Mouse (Mus musculus): ENCODE data around the gene Fat3.
A peak's percentile ranks its signal among the peaks of the same experiment; 100 is the strongest.

Fat3 gene

DNA sequence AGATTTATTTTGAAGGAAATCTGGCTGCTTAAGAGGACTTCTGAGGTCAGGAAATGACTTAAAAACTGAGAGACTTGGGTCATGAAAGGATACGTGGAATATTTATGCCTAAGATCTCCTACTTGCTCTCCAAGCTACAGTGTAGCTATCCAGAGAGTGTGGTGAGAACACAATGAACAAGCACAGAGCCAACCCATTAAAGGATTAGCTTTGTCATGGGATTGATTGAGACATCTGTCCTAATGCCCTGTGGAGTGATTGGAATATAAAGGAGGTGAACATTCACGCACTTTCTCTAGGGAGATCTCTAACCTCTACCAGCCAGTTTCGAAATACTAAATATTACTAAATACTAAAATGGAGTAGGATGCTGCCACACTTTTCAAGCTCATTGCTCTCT lies 556.9 kb downstream of the Fat3 start:
- DNase-seq (ENCODE audit: low spot score): no peak

DNA sequence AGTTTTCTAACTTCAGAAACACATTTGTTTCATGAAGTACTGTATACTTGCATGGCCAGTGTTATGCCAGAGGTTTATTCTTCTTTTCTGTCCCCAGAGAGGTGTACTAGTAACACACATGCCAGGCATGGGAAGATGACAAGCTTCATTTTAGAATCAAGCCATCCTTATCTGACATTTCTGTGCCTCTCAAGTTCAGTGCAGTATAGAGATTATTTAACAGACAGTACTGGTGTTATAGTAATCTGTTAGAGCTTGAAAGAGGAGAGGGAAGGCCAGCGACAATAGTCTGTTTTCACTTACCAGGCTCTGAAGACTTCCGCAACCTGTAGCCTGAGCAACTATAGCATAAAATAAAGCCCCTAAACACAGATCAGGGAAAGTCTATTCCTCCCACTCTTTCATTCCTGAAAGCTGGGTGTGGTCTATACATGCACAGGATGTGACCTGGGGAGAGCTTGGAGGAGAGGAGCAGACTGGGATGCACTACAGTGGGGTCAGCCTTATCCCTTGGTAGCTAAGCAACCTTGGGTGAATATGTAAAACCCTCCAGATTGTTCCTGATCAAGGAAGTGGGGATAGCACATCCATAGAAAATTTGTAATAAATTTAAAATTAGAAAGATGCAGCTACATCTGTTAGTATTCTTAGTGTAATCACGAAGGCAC lies 557.5 kb downstream of the Fat3 start:
- no peak for DNase-seq (ENCODE audit: low spot score)

DNA sequence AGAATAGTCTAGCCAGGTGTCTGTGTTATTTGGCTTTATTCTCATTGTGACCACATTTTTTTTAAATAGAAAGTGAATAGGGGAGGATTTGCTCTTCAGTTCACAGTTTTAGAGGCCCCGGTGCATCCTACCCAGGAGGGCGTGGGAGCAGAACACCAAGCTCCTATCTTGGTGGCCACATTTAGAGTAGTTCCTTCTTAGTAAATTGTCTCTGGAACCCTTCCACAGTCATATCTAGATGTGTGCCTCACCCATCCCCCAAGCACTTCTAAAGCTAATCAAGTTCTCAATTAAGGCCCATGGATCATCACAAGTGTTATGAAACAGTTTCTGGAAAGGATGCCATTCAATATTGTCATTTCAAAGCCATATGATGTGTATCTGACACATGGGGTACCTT lies 559.3 kb downstream of the Fat3 start:
- DNase-seq (ENCODE audit: low spot score): no peak

DNA sequence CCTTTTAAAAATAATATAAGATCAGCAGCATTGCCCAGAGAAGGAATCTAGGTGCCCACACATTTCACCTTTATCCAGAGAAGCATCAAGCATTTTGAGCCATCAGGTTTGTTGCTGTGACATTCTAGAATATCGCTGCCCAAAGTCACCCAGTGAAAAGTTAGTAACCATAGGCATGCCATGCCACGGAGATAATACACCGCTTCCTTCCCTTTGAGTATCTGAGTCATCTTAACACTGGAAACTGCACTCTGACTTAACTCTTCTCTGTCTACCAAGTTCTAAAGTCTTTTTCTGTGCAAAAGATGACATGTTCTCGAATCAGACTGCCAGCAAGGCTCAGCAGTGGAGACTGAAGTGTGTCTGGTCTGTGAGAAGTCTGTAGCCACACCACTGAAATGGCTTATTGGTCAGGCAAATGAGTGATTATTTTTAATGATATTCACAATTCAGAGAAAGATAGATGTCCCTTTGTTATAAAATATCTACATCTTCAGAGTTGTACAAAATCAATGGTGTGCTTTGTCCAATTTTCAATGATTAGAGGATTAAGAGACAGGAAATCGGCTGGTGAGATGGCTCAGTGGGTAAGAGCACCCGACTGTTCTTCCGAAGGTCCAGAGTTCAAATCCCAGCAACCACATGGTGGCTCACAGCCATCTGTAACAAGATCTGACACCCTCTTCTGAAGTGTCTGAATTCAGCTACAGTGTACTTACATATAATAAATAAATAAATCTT lies 560.0 kb downstream of the Fat3 start:
- DNase-seq (ENCODE audit: low spot score): no peak

DNA sequence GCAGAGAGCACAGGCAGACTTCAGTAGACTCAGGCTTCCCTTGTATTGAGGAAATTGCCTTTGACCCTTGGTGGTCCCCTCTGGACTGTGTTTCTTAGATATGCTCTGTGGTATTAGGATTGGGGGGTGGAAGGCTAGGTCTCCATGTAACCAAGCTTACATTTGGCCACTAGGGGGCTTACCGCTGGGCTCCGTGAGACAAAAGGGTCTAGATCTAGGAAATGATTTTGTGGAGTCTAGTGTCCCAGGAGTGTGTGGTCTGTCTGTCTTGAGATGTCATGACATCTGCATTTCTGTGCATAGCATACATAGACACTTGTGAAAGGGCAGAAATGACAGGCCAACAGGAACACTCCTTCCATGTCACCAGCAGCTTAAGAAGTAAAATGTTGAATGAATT lies 561.5 kb downstream of the Fat3 start:
- DNase-seq (ENCODE audit: low spot score): peak; percentile 51

DNA sequence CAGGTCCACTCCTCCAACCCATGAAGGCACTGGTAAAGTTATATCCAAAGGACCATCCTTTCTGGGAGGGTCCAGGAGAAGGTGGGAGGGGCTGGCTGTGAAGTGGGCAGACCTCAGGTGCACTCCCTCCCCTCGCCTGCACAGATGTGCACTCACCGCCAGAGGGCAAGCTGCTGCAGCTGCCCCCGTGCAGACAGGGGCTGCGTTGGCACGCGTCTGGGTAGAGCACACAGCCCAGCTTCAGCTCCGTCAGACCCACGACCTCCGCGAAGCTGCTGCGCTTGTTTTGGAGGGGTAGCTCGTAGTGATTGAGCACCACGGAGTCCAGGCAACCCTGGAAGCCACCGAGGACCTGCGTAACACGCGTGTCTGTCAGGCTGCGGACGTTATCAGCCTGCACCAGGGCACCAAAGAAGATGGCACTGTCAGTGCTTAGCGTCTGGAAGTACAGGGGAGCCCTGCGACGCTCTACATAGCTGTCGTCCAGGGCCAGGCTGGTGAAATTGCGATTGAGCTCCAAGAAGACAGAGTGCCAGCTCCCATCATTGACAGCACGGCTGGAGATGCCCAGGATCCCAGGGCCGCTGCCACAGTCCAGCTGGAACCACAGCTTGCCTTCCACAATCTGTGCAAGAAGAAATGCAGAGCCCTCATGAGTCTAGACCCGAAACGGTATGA lies 563.1 kb downstream of the Fat3 start:
- DNase-seq (ENCODE audit: low spot score): no peak

DNA sequence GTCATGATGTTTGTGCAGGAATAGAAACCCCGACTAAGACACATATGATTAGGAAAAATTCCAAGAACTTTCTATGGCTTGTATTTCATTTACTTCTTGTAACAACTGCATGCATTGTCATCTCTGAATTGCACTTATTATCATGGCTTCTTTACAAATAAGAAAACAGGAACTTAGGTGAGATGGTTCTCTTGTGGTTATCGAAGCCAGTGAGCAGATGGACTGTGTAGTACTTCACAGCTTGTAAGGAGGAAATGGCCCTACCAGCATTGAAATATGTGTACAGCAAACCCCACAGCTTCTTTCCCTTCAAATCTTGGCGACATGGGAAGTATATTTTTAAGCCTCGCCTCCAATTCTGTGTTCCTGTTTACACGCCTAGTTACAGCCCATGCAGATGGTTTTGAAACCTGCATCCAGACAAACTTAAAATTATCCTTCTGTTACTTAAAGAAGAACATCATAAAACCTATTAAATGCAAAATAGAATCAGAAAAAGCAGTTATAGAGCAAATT lies 570.1 kb downstream of the Fat3 start:
- no peak for DNase-seq (ENCODE audit: low spot score)

DNA sequence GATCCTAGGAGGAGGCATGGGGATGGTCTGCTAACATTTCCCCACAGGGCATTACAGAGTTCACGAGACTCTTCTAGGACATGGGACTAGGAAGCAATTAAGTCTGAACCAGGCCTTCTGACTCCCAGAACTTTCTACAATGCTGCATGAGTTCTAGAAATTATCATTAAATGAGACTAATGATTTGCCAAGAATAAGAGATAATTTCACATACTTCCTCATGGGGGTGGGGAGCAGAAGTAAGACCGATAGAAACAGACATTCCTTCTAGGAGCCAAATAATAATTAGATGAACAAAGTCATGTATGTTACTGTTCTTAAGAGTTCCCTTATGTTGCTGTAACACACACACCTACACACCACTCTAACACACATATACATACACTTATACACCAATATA lies 572.8 kb downstream of the Fat3 start:
- no peak for DNase-seq (ENCODE audit: low spot score)

DNA sequence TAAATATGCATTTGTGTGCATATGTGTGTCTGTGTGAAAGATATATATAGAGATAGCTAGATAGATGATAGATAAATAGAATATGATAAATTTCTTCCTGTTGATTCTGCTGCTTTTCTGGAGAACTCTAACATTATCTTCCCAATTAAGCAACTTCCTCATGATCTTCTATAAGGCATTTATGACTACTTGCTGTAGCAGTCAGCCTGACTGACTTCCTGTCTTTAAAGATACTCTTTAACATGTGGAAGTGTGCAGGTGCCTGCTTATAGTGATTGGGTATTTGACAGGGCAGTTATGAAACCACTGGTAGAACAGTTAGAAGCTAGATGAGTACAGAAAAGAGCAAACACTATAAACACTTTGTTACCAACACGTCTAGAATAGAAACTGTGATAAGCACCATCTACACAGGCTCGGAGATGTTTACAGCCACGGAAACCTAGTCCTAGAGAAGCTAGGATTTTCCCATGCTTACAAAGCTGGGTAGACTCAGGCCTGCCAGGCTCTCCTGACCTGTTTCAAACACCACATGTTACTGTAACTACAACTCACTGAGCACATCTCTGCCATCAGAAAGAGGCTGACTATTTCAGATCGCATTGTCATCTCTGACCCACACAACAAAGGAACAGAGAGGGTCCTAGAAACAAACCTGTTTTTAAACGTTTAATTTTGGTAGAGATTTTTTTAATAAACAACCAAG lies 573.6 kb downstream of the Fat3 start:
- no peak for DNase-seq (ENCODE audit: low spot score)

DNA sequence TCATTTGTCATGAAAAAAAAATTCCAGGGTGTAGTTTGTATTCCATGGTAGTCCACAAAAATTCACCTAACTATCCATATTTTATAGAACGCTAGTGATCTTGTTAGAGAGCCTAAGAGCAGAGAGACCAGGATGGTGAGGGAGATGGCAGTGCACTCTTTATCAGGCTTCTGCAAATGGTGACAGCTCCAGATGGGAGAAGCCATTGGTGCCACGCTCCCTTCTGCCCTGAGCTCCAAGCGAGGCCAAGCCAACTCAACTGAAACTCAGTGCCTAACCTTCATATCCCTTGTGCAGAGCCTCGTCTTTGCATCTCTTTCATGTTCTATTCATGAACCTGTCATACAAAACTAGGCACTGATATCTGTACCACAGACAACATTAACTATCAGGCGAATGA lies 575.8 kb downstream of the Fat3 start:
- DNase-seq (ENCODE audit: low spot score): no peak

DNA sequence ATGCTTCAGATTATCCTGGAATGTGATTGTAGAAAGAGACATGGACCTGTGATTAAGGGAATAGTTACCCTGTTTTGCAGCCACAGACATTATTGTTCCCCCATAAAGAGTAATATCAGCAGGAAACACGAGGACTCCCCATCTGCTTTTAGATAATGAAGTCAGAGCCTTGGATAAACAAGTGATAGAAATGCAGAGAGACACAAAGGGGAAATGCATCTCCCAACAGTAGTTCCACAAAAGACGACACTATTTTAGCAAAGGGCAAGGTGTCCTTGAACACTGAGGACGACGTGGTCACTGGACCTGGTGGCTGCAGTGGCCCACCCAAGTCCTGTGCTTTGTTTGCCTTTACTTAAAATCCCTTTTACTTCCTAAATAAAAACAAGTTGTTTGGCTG lies 580.8 kb downstream of the Fat3 start:
- no peak for DNase-seq (ENCODE audit: low spot score)

DNA sequence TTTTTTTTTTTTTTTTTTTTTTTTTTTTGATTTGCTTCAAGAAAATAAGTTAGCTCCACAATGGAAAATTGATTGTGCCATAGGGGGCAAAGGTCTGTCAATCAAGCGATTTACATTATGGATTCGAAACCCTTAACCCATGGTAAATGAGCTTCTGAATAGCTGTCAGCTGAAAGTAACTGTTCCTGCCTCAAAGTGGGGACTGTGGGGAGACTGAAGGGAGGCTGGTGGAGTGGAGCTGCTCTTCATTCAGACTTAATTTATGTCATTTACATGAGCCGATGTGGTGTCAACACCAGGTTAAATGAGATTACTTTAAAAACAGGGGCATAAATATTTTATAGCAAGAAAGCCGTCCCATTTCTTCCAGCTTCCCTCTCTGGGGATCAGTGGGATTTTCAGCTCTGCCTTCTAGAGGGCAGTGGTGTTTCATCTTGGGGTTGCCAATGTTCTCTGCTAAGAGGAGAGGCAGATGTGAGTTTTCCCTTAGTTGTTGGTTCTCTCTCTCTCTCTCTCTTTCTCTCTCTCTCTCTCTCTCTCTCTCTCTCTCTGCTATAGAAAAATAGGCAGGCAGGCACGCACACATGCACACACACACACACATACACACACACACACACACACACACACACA lies 581.6 kb downstream of the Fat3 start:
- peak; percentile 17 for DNase-seq (ENCODE audit: low spot score)

DNA sequence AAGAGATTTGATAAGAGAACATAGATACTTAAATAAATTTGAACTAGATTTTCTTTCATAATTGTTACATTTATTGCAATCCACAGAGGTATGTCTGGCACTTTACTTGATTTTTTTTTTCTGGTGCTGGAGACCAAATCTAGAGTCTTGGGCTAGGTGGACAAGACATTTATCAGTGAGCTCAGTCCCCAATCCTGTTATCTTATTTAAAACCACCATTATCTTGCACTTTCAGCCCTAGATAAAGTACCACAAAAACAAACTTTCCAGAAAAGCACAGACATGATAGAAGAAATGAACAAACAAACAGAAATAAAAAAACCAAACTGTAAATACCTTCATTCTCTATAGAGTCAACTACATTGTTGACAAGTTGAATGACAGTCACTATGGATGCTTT lies 584.5 kb downstream of the Fat3 start:
- no peak for DNase-seq (ENCODE audit: low spot score)

DNA sequence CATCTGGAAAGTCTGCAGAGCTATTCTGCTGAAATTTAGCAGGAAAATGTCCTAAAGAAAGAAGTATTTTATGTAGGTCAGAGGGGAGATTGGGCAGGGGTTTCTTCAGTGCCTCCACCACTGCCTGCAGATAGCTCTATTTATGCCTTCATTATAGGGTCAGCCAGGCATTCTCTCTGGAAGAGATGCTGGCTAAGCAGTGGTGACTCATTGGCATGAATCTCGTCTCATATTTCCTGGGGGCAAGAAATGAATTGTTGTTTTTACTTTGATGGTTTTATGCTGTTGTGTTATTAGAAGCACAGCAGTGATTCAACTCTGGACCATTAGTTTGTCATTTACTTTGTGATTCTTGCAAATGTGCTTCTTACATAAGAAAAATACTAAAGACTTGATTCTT lies 588.4 kb downstream of the Fat3 start:
- DNase-seq (ENCODE audit: low spot score): no peak

DNA sequence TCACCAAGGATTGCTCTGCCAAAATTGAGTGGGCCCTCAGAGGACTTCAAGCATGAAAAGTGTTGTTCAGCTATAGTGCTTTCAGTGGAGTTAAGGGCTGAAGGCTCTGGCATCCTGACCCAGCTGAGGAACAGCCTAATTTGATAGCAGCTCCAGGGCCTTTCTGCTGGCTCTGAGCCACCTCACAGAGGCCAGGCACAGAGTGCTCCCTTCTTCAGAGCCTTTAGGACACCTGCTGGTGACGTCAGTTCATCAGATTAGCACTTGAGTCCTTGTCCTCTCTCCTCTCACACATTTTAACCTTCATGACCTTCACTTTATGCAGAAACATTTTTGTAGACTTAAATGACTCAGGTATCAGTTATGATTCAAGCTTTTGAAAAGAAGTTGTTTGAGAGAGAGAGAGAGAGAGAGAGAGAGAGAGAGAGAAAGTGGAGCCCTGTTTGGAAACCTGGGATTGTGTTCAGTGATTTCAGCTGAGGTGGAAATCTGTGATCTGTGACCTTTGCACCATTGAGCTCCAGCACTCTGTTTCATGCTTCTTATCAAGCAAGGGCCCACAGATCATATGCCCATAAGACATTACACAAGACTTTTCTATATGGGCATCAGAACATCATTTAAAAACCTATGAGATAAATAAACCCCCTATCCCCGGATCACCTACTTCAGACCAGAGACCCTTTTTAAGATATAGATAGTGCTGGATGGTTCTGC lies 591.5 kb downstream of the Fat3 start:
- no peak for DNase-seq (ENCODE audit: low spot score)

DNA sequence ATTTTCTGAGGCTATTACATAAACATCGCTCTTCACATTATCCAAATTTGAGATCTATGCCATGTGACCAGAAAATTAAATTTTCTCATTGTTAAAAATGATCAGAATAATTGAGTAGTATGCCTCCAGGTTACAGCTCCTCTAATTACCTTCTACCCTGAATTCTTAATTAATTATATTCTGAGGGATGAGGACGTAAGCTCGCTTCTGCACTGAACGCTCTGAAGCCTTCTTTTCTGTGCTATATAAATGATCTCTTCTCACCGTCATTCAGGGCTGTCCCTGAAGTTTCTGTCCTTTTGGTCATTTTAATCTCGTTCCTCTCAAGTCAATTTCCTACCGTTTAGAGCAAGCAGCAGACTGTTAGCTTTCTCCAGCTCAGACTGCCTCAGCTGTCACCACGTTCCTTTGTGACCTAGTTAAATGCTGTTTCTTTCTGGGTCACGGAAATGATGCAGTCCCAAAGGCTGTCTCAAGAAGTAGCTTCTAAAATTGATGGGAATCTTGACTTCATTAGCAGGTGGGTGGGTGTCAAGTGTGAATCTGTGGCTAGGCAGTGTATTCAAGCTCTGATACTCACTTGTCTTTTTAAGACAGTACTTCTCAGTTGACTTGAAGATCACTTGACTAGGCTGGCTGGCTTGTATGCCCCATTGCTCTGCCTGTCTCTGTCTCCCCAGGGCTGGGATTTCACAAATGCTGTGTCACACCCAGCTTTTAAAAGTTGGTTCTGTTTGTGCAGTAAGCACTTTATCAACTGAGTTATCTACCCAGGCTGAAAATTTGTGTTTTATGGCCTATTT lies 596.9 kb downstream of the Fat3 start:
- DNase-seq (ENCODE audit: low spot score): no peak

DNA sequence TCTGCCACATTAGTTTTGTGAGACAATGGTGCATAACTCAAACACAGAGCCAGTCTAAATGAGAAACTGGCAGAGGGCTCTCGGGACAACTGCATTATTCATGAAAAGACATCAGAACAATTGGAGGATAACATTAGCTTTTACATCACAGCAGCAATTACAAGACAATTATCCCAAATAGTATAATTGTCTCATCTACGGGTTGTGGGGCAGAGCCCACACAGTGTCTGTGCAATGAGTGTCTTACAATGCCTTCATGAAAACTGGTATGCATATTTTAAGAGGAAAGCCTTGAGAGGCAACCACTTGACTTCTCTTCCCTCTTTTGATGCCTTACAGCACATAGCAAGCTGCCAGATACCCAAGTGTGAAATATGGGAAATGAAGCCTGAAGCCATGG lies 603.0 kb downstream of the Fat3 start:
- DNase-seq (ENCODE audit: low spot score): no peak

DNA sequence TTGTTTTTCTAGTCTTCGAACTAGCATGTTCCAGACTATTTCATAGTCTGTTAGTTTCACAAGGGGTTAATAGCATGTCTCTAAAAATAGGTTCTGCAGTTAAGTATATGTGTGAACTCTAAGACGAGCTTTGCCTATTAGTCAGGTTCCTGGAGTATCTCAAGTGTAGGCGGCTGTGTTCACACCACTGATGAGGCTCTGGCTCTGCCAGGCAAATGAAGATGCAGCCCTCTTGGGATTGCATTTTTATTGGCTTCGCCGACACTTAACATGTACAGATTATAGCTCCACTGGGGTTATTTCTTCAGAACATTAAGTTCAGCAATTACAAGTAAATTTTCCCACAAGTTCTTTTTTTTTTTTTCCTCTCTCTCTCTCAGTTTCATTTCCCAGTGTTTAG lies 614.3 kb downstream of the Fat3 start:
- no peak for DNase-seq (ENCODE audit: low spot score)

DNA sequence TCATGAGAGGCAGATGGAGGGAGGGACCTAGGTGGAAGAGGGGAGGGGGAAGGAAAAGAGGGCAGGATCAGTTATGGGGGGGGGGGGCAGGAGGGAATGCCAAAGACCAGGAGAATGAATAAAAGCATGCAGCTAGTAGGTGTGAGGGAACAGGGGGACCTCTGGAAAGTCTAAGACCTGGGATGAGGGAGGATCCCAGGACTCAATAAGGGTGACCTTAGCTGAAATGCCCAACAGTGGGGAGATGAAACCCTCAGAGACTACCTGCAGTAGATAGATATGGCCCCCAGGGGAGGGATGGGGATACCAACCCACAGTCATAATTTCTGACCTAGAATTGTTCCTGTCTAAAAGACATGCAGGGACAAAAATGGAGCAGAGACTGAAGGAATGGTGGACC lies 620.3 kb downstream of the Fat3 start:
- DNase-seq (ENCODE audit: low spot score): no peak

DNA sequence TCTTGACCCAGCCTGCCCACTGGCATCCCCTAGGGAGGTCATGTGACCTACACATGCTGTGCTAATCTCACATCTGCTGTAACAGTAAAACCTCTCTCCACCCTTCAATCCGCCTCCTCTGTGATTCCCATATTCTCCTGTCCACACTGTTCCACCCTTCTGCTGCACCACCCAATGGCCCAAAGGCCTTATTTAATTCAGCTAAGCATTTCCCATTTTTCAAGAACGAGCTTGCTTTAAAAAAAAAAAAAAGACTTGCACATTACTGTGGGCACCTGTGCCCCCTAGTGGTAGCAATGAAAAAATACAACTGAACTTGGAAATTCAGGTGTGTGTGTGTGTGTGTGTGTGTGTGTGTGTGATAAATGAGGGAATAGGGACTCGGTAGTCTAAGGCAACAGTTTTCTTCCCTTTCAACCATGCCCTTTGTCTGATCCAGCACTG lies 620.9 kb downstream of the Fat3 start:
- peak; percentile 58 for DNase-seq (ENCODE audit: low spot score)

Data from embryo, embryonic 10.5 days (tissue).